Mouse (Mus musculus) liver, embryonic 14.5 days (tissue): ENCODE results near the gene Nsf. TPM values are rescaled to one million over a fixed set of nuclear protein-coding genes. Genes with fewer than 3 reads are reported as not detected.

Experiments used
- ATAC-seq: fragments of 200-750 bp; cut with Nextera tagmentation; 2 replicates; pipeline ENCODE4 v1.8.0; 2017; ENCODE audit warnings: moderate number of reproducible peaks, mild to moderate bottlenecking, moderate library complexity; ENCODE audit not compliant: insufficient read depth
- DNase-seq, 3 experiments: peaks; one replicate each; pipeline ENCODE4 v3.0.0-alpha.2; 2012 to 2013; ENCODE audit warnings: low read depth in 3 of 3, low spot score in 3 of 3
- H3K27ac ChIP-seq: fragments of 300-500 bp; sonication (generic); 2 replicates; pipeline ENCODE4 v1.5.1; 2014; ENCODE audit warnings: moderate library complexity, mild to moderate bottlenecking, control low read depth, inconsistent platforms
- H3K27me3 ChIP-seq: fragments of 300-500 bp; sonication (generic); 2 replicates; pipeline ENCODE4 v1.6.1; 2014; ENCODE audit warnings: mild to moderate bottlenecking, low read length, moderate library complexity; ENCODE audit not compliant: control insufficient read depth, insufficient read depth
- H3K36me3 ChIP-seq: fragments of 300-500 bp; sonication (generic); replicated peaks from 2 replicates; pipeline ENCODE4 v1.6.1; 2014; ENCODE audit warnings: low read depth; ENCODE audit not compliant: control insufficient read depth, insufficient read depth
- H3K4me1 ChIP-seq, 2 experiments: fragments of 200-500 bp in 1 of 2; fragments of 300-500 bp in 1 of 2; sonication (generic) in 1 of 2; replicated peaks; 2 replicates each; pipeline ENCODE4 v1.6.1; 2012 to 2014; ENCODE audit warnings: antibody characterized with exemption in 1 of 2, inconsistent platforms in 1 of 2, low read length in 1 of 2; ENCODE audit not compliant: control insufficient read depth in 2 of 2, insufficient read depth in 2 of 2
- H3K4me2 ChIP-seq: fragments of 300-500 bp; sonication (generic); 2 replicates; pipeline ENCODE4 v1.6.1; 2014; ENCODE audit warnings: low read depth, mild to moderate bottlenecking, control low read depth, moderate library complexity
- H3K4me3 ChIP-seq, 2 experiments: fragments of 200-500 bp in 1 of 2; fragments of 300-500 bp in 1 of 2; sonication (generic) in 1 of 2; 2 replicates each; pipeline ENCODE4 v1.5.1; 2012 to 2014; ENCODE audit warnings: low read depth in 2 of 2, low read length in 2 of 2, mild to moderate bottlenecking in 2 of 2, control low read depth in 1 of 2, inconsistent platforms in 1 of 2, moderate library complexity in 1 of 2; ENCODE audit not compliant: insufficient read depth in 1 of 2
- H3K9ac ChIP-seq: fragments of 300-500 bp; sonication (generic); replicated peaks from 2 replicates; pipeline ENCODE4 v1.6.1; 2014; ENCODE audit warnings: mild to moderate bottlenecking, control low read depth, moderate library complexity
- H3K9me3 ChIP-seq: fragments of 300-500 bp; sonication (generic); 2 replicates; pipeline ENCODE4 v1.6.1; 2016; ENCODE audit warnings: low read length, mixed read lengths; ENCODE audit not compliant: control insufficient read depth
- CTCF ChIP-seq: IDR thresholded peaks from 2 replicates; pipeline ENCODE4 v1.5.1; 2016; ENCODE audit warnings: antibody characterized with exemption, low read depth, control low read depth
- EP300 ChIP-seq: IDR thresholded peaks from 2 replicates; pipeline ENCODE4 v1.6.1; 2016; ENCODE audit warnings: antibody characterized with exemption, low read depth
- WGBS: fragments of 180-500 bp; shearing (Covaris S2); extraction: QIAGEN DNeasy Blood & Tissue Kit; methylation state at CpG from one replicate; pipeline ENCODE4 v1.1.7; 2014; ENCODE audit not compliant: insufficient replicate concordance; 5-methylcytosine and 5-hydroxymethylcytosine counted together
- polyA plus RNA-seq, 2 experiments: library from polyadenylated mRNA; depleted of rRNA in 1 of 2; stranded (reverse) in 1 of 2; unstranded in 1 of 2; fragments of >200 nt; fragmentation: Nextera tagmentation in 1 of 2; extraction: Ambion mirVana in 1 of 2; gene quantifications; 2 replicates each; pipeline versions ENCODE4 v1.2.1 to v1.2.3; 2012 to 2014

Nsf gene
- polyA plus RNA-seq (2012; rRNA removed) (10.7 and 12.9 TPM in 2 replicates), polyA plus RNA-seq (2014; fragmentation: Nextera tagmentation; extraction: Ambion mirVana) (18.9 and 19.9 TPM in 2 replicates)

- Histone ChIP-seq H3K27ac (no peak within 1 kb of the TSS), H3K9ac (peak within 1 kb of the TSS; percentile 97), H3K27me3 (no peaks in the 10 kb centered on the region), H3K36me3 (no peaks in the 10 kb centered on the region), H3K9me3 (no peaks in the 10 kb centered on the region), H3K4me2 (peak within 1 kb of the TSS; percentile 91), H3K4me3 (peak within 1 kb of the TSS; percentile 73 to 96), H3K4me1 (peaks cover 11 to 21% of the 10 kb centered on the region in 2 experiments)
- peak; percentile 95 for ATAC-seq
- 1% methylated on average over 47 of the region's 53 CpGs for WGBS
- TF ChIP-seq CTCF: no peak
- TF ChIP-seq EP300: no peak
- peak; percentile 70 to 76 (median 70) for DNase-seq
Measured at GRCm38 (mm10) chr11:103953896-103954292, at the start of gene Nsf. Nsf (minus strand) TSS chr11:103954056.

DNA sequence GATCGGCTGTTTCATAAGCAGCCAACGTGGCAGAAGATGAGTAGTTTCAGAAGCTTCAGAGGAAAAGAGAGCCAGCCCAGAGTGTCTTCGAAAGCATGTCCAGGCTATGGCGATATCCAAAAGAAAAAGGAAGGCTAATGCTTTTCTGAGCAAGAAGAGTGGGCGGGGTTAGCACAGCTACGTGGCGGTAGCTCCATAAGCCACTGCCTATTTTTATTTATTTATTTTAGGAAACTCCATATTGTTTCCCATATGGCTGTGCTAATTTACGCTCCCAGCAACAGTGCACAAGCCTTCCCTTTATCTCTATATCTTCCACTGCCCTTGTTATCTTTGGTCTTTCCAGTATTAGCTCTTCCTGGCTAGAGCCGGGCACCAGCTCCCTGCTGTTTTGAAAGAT, 49.5 kb upstream of the Nsf start:
- Histone ChIP-seq H3K9me3 (no peaks in the 10 kb centered on the region), H3K36me3 (no peaks in the 10 kb centered on the region), H3K27ac (no peak overlapping the region), H3K4me3 (no peak overlapping the region), H3K27me3 (no peaks in the 10 kb centered on the region; the same call in 1 of the 2 replicates), H3K9ac (no peak overlapping the region), H3K4me2 (no peak overlapping the region), H3K4me1 (no peaks in the 10 kb centered on the region)
- 38% methylated on average over 9 of the region's 9 CpGs for WGBS
- no peak for TF ChIP-seq EP300
- TF ChIP-seq CTCF: no peak
- ATAC-seq (no peak), DNase-seq (no peak)

- no peak overlapping the region for H3K9ac ChIP-seq
- DNase-seq (no peak), ATAC-seq (no peak)
- H3K27me3 ChIP-seq: no peaks in the 10 kb centered on the region; the same call in 1 of the 2 replicates
- 60% methylated on average over 5 of the region's 5 CpGs for WGBS
- no peak overlapping the region for H3K4me3 ChIP-seq
- no peaks in the 10 kb centered on the region for H3K9me3 ChIP-seq
- no peak overlapping the region for H3K4me2 ChIP-seq
- H3K27ac ChIP-seq: no peak overlapping the region
- no peaks in the 10 kb centered on the region for H3K36me3 ChIP-seq
- TF ChIP-seq CTCF: no peak
- TF ChIP-seq EP300: no peak
- no peaks in the 10 kb centered on the region for H3K4me1 ChIP-seq
Measured at GRCm38 (mm10) chr11:104002191-104002590, 48.3 kb upstream of the Nsf start.

DNA sequence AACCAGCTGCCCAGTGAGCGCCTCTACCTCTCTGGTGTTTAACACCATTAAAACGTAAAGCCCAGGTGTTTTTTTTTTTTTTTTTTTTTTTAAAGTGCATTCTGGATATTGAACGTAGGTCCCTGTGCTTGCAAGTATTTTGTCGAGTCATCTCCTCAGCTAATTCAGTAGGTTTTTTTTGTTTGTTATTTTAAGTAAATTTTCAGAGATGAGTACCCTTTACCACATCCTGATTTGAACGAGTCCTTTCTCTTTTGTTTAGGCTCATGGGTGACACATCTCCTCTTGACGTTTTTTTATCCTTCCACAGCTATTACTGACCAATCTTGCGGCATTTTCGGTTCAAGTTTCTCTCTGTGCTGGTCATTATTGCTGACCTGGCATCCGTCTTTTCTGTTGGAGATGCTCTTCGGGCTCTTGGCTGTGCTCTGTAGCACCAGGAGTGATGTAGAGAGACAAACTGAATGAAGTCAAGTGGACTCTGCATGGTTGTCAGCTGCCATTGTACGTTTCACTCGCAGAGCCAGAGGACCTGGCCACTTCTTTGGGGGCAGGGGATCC, 47.6 kb upstream of the Nsf start:
- H3K4me1 ChIP-seq: no peaks in the 10 kb centered on the region
- H3K36me3 ChIP-seq: no peaks in the 10 kb centered on the region
- H3K27ac ChIP-seq: no peak overlapping the region
- ATAC-seq (no peak), DNase-seq (no peak)
- no peak overlapping the region for H3K9ac ChIP-seq
- TF ChIP-seq EP300 (no peak), CTCF (no peak)
- 37% methylated on average over 12 of the region's 12 CpGs for WGBS
- H3K4me3 ChIP-seq: no peak overlapping the region
- H3K27me3 ChIP-seq: no peaks in the 10 kb centered on the region; the same call in 1 of the 2 replicates
- H3K9me3 ChIP-seq: no peaks in the 10 kb centered on the region
- H3K4me2 ChIP-seq: no peak overlapping the region

DNA sequence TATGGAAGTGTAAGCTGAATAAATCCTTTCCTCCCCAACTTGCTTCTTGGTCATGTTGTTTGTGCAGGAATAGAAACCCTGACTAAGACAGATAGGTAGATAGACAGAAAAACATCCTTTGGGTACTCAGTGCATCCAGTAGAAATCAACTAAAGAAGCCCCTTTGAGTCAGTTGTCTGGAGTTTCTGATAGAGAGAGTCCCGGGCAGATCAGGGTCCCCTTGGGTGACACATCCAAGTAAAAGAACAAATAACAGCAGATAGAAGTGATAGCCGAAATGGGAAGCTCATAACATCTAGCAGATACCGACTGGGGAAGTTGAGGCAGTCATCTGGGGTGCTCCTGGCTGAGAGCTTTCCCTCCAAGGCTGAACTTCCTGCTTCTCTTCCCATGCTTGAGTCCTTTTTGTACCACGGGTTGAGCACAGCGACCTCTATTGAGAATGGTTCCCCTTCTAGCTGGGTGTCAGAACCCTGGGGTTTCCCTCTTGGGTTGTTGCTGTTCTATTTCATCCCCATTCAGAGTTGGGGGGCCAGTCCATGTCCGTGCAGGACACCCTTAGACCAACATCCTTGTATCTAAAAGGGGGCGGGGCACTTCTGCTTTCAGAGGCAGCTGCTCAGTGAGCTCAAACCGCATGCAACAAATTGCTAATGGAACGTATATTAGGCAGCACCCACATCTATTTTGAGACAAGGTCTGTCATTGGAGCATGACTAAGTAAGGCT, 47.0 kb upstream of the Nsf start:
- no peaks in the 10 kb centered on the region; the same call in 1 of the 2 replicates for H3K27me3 ChIP-seq
- ATAC-seq (no peak), DNase-seq (no peak)
- H3K4me2 ChIP-seq: no peak overlapping the region
- 19% methylated on average over 9 of the region's 9 CpGs for WGBS
- H3K9ac ChIP-seq: no peak overlapping the region
- H3K27ac ChIP-seq: no peak overlapping the region
- H3K36me3 ChIP-seq: no peaks in the 10 kb centered on the region
- no peak for TF ChIP-seq EP300
- TF ChIP-seq CTCF: no peak
- no peaks in the 10 kb centered on the region for H3K4me1 ChIP-seq
- H3K4me3 ChIP-seq: no peak overlapping the region
- no peaks in the 10 kb centered on the region for H3K9me3 ChIP-seq
